Mouse (Mus musculus): ENCODE measurements around the gene Cacna1g.

- TF ChIP-seq CTCF (IDR thresholded peaks at IDR 0.05; ENCODE audit: low read depth) (no peak), EP300 (IDR thresholded peaks at IDR 0.05; ENCODE audit: low read depth) (no peak)
Observed at GRCm38 (mm10) chr11:94379061-94379460, 94.9 kb downstream of the Cacna1g start.
